Mouse (Mus musculus): ENCODE results near the gene Rpl10-ps3.
A peak's percentile ranks its signal among the peaks of the same experiment; 100 is the strongest.

The Rpl10-ps3 gene

DNA sequence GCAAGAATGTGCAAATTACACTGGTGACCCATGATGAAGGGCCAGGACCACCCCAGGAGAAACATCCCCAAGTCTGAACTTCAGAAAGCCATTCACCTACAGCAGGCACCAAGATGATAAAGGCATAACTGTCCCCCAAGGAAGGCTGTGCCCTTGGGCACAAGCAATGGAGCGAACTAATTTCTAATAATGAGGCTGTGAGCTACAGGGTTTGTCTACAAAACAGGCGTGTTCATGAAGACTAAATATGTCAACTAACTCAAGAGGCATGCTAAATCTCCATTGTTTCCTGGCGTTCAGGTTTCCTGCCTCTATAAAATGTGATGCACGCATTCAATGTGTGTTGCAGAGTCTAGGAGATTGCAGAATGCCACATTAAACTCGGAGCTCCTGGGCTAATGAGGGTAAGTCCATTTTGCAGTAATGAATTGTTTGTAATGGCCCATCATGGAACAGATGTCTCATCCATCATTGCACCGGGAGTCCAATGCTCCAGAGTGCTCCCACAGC, 33.7 kb downstream of the Rpl10-ps3 start:
- DNase-seq (ENCODE audit: low read depth, low spot score), result no peak

GRCm38 (mm10) chr9:50305666-50306402, 38.9 kb downstream of the Rpl10-ps3 start:
- no peak for DNase-seq (ENCODE audit: low read depth, low spot score)

GRCm38 (mm10) chr9:50305046-50305445, 39.7 kb downstream of the Rpl10-ps3 start:
- DNase-seq (ENCODE audit: low read depth, low spot score), result no peak

DNA sequence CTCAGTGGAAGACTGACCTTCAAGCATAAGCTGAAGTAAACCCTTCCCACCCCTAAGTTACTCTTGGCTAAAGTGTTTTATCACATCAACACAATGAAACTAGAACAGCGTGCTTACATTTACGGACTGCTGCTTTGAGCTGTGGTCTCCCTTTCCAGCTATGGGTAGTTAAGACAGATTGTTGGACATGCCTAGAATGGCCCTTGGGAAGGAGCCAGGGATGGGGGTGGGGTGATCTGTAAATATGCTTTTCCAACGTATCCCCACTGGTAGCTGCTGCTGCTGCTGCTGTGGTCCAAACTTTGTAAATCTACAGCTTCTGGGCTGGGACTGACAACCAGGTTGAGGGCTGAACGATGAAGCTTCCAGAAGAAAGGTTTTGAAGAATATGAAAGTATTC, 40.8 kb downstream of the Rpl10-ps3 start:
- no peak for DNase-seq (ENCODE audit: low read depth, low spot score)

DNA sequence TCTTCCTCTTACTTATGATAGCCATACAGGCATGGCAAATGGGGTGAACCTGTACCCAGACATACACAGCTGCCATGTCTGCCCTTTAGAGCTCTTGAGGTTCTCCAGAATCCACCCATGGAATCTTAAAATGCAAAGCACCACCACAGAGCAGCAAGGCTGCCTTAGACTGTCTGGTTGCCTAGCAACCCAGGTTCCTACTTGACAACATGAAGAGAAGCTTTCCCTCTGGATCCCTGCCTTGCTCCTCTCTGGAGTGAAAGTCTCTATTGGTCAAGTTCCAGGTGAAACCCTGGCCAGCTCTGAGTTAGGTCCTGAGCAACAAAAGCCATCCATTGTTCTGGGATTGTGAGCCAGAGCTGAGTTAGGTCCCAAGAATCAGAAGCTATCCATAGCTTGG, 43.0 kb downstream of the Rpl10-ps3 start:
- DNase-seq (ENCODE audit: low read depth, low spot score), result no peak

DNA sequence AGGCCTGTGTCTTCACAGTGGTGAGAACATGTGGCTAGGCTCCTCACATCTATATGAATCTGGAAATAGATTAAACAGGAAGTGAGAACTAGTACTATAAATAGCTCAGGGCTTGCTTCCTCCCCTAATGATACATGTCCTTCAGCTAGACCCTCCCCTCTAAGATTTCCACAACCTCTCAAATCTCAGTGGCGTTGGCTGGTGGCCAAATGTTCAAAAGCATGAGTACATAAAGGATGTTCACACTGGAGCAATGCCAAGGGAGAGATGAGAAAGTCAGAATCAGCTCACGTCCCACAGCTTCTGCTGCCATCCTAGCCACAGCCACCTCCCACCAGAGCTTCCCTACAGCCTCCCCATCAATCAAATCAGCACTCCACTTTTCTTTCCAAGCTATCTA, 46.4 kb downstream of the Rpl10-ps3 start:
- DNase-seq (ENCODE audit: low read depth, low spot score), result peak; percentile 14
